Mouse (Mus musculus): Measurements from ENCODE around the gene Tmem183a. TPM values are rescaled to one million over a fixed set of nuclear protein-coding genes. Genes with fewer than 3 reads are reported as not detected.
A peak's percentile ranks its signal among the peaks of the same experiment; 100 is the strongest.

Gene Tmem183a
- polyA plus RNA-seq, 1 experiment: 13.0 TPM

DNA sequence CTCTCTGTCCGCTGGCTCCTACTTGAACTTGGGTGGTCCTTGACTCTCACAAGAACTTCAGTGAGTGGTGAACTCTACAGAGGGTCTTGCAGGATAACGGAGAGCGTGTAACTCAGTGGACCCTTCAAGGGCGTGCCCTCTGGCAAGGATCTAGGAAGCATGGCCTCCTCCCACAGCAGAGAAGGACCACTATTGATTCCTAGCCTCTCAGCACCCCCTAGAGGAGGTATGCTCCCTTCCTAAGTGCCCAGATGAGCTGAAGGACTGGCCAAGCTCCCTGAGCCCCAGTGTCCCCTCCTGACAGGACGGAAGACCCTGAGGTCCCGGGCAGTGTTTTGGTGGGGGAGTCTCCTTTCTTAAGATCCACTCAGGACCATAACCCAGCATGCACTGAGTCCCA lies 39.2 kb downstream of the Tmem183a start:
- no peaks in the 10 kb centered on the region for H3K36me3 ChIP-seq (replicated peaks; ENCODE audit: low read length)
- H3K4me1 ChIP-seq: peaks cover 14% of the 10 kb centered on the region
- no peak for TF ChIP-seq FLI1 (IDR thresholded peaks at IDR 0.05; ENCODE audit: low read length)
- no peak for TF ChIP-seq GATA1 (IDR thresholded peaks at IDR 0.05; ENCODE audit: borderline replicate concordance, low read length)
- peak overlapping the region; percentile 51 for H3K4me3 ChIP-seq (replicated peaks)
- H3K9me3 ChIP-seq: no peaks in the 10 kb centered on the region
- peaks cover 68% of the 10 kb centered on the region for H3K27me3 ChIP-seq (replicated peaks)

DNA sequence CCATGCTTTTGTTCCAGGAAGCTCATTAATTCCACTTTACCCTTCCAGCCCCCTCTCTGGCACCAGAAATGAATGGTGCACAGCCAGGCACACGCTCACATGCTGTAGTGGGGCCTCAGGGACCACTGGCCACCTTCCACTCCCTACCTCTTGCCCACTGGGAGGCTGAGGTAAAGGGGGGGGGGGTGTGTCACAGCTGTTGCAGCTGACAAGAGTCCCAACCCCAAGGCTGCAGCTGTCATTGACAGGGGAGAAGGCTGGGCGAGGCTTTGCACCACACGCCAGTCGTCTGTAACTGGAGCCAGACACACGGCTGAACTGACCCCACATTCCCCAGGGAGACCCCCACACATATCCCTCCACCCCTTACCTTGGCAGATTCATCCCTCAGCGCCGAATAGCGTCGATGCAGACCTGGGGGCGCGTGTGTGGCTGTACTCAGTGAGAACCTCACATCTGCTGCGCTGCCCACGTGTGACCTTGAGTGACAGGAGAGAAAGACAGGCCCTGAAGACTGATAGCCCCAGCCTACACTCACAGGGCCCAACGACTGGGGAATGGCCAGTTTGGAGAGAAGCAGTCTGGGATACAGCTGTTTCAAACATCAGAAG lies 41.0 kb downstream of the Tmem183a start:
- no peaks in the 10 kb centered on the region for H3K9me3 ChIP-seq
- H3K36me3 ChIP-seq (replicated peaks; ENCODE audit: low read length): no peaks in the 10 kb centered on the region
- H3K4me3 ChIP-seq (replicated peaks): no peak overlapping the region
- peaks cover 67% of the 10 kb centered on the region for H3K27me3 ChIP-seq (replicated peaks)
- TF ChIP-seq GATA1 (IDR thresholded peaks at IDR 0.05; ENCODE audit: borderline replicate concordance, low read length) (no peak), FLI1 (IDR thresholded peaks at IDR 0.05; ENCODE audit: low read length) (no peak)
- H3K4me1 ChIP-seq: peaks cover 13% of the 10 kb centered on the region; the same call in 1 of the 2 replicates

DNA sequence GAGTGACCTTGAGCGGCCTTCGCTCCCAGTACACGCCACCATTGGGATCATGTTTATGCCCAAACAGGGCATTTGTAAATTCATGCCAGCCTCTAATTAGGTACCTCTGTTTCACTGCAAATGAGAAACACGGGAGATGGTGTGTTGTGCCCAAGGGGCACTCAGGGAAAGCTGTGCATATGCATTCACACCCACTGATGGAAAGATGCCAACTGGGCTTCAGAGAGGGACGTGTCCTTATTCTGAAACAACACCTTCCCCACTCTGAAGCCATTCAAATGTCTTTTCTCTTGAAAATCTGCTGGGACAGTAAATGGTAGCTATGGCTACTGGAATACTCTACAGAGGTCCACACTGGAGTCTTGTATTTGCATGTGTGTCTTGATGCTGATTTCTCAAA lies 43.5 kb downstream of the Tmem183a start:
- no peaks in the 10 kb centered on the region for H3K9me3 ChIP-seq
- no peak overlapping the region for H3K4me3 ChIP-seq (replicated peaks)
- no peak for TF ChIP-seq GATA1 (IDR thresholded peaks at IDR 0.05; ENCODE audit: borderline replicate concordance, low read length)
- TF ChIP-seq FLI1 (IDR thresholded peaks at IDR 0.05; ENCODE audit: low read length): no peak
- H3K27me3 ChIP-seq (replicated peaks): peaks cover 59% of the 10 kb centered on the region
- H3K4me1 ChIP-seq: peaks cover 13% of the 10 kb centered on the region; the same call in 1 of the 2 replicates
- no peaks in the 10 kb centered on the region for H3K36me3 ChIP-seq (replicated peaks; ENCODE audit: low read length)

DNA sequence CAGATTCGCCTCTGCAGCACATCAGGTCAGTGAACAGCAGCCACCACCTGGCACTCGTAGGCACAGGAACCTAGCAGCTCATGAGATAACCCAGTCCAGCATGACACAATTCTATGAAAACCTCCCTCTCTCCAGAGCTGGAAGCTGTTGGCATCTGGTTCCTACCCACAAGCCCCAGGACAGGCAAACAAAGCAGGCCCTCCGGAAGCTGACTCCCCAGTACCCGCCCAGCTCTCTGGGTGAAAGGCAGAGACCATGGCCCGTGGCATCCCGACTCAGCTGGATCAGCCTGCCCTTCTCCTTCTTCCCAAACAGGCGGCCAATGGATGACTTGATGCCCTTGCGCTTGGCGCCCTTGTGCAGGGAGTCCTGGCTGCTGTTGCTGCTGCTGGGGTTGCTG lies 45.4 kb downstream of the Tmem183a start:
- Histone ChIP-seq H3K27me3 (replicated peaks) (peaks cover 63% of the 10 kb centered on the region), H3K36me3 (replicated peaks; ENCODE audit: low read length) (no peaks in the 10 kb centered on the region), H3K9me3 (no peaks in the 10 kb centered on the region), H3K4me3 (replicated peaks) (no peak overlapping the region), H3K4me1 (peaks cover 5% of the 10 kb centered on the region; the same call in 1 of the 2 replicates)
- TF ChIP-seq GATA1 (IDR thresholded peaks at IDR 0.05; ENCODE audit: borderline replicate concordance, low read length) (no peak), FLI1 (IDR thresholded peaks at IDR 0.05; ENCODE audit: low read length) (no peak)

DNA sequence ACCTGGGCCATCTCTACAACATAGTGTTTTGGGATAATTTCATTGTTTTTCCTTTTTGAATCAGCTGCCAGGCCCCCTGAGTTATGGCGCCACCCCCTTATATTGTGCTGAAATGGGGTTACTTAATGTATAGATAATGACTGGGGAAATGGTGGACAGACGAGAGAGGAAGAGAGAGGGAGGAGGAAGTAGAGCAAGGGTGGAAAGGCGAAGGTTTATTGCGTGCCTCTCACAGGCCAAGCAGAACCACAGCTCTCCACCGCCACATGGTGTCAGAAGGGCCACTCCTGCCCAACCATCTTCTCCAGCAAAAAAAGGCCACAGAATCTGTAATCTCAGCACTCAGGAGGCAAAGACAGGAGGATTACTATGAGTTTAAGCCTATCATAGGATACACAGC lies 46.6 kb downstream of the Tmem183a start:
- H3K27me3 ChIP-seq (replicated peaks): peaks cover 60% of the 10 kb centered on the region
- TF ChIP-seq FLI1 (IDR thresholded peaks at IDR 0.05; ENCODE audit: low read length) (no peak), GATA1 (IDR thresholded peaks at IDR 0.05; ENCODE audit: borderline replicate concordance, low read length) (no peak)
- no peak overlapping the region for H3K4me3 ChIP-seq (replicated peaks)
- H3K4me1 ChIP-seq: peaks cover 5% of the 10 kb centered on the region; the same call in 1 of the 2 replicates
- H3K9me3 ChIP-seq: no peaks in the 10 kb centered on the region
- H3K36me3 ChIP-seq (replicated peaks; ENCODE audit: low read length): no peaks in the 10 kb centered on the region

DNA sequence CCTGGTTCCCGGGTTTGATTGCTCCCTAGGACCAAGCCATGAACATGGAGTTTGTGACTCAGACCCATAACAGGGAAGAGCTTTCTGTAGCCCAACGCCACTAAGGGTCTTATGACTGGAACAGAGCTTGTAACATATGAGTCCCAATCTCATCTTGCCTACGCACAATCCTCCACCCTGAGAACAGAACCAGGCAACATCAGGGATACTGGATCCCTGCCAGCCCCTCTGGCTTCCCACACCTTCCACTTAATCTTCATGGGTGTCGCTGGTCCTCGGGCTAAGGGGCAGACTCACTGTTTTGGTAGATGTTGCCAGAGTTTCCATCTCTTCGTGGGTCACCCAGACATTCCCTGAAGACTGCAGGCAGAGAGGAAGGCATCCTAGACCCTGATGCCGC lies 50.0 kb downstream of the Tmem183a start:
- Histone ChIP-seq H3K36me3 (replicated peaks; ENCODE audit: low read length) (no peaks in the 10 kb centered on the region), H3K27me3 (replicated peaks) (peaks cover 43% of the 10 kb centered on the region), H3K4me1 (peaks cover 12% of the 10 kb centered on the region; the same call in 1 of the 2 replicates), H3K4me3 (replicated peaks) (no peak overlapping the region), H3K9me3 (no peaks in the 10 kb centered on the region)
- TF ChIP-seq FLI1 (IDR thresholded peaks at IDR 0.05; ENCODE audit: low read length) (no peak), GATA1 (IDR thresholded peaks at IDR 0.05; ENCODE audit: borderline replicate concordance, low read length) (no peak)

DNA sequence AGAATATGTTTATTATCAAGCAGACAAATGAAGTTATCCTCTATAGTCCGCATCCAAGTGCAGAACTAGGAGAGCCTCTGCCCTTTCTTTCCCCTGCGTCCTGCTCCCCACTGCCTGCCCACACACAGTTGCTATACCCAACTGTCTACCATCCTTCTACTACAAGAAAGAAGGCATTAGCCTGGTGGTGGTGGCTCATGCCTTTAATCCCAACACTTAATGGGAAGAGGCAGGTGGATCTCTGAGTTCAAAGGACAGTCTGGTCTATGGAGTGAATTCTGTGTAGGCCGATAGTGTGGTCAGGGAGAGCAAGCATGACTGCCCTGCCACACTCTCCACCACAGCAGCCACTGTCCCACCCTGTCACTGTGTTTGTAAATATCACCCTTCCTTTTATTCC lies 51.0 kb downstream of the Tmem183a start:
- Histone ChIP-seq H3K4me3 (replicated peaks) (no peak overlapping the region), H3K9me3 (no peaks in the 10 kb centered on the region), H3K4me1 (peaks cover 7% of the 10 kb centered on the region; the same call in 1 of the 2 replicates), H3K27me3 (replicated peaks) (peaks cover 38% of the 10 kb centered on the region), H3K36me3 (replicated peaks; ENCODE audit: low read length) (no peaks in the 10 kb centered on the region)
- TF ChIP-seq GATA1 (IDR thresholded peaks at IDR 0.05; ENCODE audit: borderline replicate concordance, low read length) (no peak), FLI1 (IDR thresholded peaks at IDR 0.05; ENCODE audit: low read length) (no peak)

DNA sequence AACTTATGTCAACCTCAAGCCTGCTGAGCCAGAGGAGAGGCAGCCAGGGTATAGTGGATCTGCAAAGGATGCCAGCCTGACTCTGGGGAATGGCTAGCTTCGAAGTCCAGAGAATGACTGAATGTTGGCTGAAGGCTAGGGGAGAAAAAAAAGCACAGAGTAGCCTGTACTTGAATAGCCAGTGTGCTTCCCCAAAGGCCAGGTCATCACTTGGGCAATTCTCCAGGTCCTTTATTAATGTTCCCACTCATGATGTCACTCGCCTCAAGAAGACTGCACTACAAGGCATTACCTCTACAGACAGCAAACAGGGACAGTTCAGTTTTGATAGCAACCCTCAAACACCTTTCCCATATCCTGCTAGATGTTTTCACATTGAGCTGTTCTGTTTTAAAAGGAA lies 51.5 kb downstream of the Tmem183a start:
- Histone ChIP-seq H3K9me3 (no peaks in the 10 kb centered on the region), H3K27me3 (replicated peaks) (peaks cover 38% of the 10 kb centered on the region), H3K4me1 (peaks cover 7% of the 10 kb centered on the region; the same call in 1 of the 2 replicates), H3K4me3 (replicated peaks) (no peak overlapping the region), H3K36me3 (replicated peaks; ENCODE audit: low read length) (no peaks in the 10 kb centered on the region)
- TF ChIP-seq GATA1 (IDR thresholded peaks at IDR 0.05; ENCODE audit: borderline replicate concordance, low read length) (no peak), FLI1 (IDR thresholded peaks at IDR 0.05; ENCODE audit: low read length) (no peak)

DNA sequence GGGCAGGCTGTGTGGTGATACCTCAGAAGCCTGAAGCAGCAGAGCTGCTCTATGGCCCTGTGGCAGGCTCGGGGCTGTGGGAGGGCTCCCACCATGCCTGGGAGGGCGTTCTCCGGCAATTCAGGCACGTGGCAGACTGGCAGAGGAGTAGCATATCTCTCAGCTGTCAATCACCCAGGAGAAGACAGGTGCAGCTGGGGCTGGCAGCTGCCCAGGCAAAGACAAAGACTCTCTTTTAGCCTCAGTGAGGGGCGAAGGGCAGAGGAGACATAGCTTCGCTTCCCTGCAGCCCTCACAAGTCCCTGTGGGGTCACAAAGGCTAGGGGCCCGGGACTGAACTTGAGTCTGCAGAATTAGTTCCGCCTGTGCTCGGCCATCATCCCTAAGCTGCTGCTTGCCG lies 54.4 kb downstream of the Tmem183a start:
- Histone ChIP-seq H3K36me3 (replicated peaks; ENCODE audit: low read length) (no peaks in the 10 kb centered on the region), H3K4me1 (peaks cover 19% of the 10 kb centered on the region), H3K27me3 (replicated peaks) (peaks cover 21% of the 10 kb centered on the region), H3K9me3 (no peaks in the 10 kb centered on the region), H3K4me3 (replicated peaks) (no peak overlapping the region)
- no peak for TF ChIP-seq GATA1 (IDR thresholded peaks at IDR 0.05; ENCODE audit: borderline replicate concordance, low read length)
- TF ChIP-seq FLI1 (IDR thresholded peaks at IDR 0.05; ENCODE audit: low read length): no peak

DNA sequence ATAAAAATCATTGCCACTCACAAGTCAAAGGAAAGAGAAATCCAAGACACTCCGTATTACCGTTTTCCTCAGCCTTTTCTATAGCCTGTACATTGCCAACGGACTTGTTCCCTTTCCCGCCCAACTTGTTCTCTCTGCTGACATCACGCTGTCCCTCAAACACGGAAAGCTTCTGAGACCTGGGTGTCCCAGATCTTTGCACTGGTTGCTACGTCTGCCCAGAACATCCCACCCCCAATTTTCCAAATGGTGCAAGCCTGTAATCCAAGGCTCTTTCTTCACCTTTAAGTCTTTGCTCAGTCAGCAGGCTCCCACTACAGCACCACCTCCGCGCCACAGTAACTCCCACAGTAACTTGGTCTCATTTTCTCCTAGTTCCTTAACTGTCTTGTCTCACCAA lies 56.8 kb downstream of the Tmem183a start:
- TF ChIP-seq FLI1 (IDR thresholded peaks at IDR 0.05; ENCODE audit: low read length) (no peak), GATA1 (IDR thresholded peaks at IDR 0.05; ENCODE audit: borderline replicate concordance, low read length) (no peak)
- Histone ChIP-seq H3K4me3 (replicated peaks) (no peak overlapping the region), H3K9me3 (no peaks in the 10 kb centered on the region), H3K4me1 (peaks cover 42% of the 10 kb centered on the region), H3K27me3 (replicated peaks) (peaks cover 8% of the 10 kb centered on the region), H3K36me3 (replicated peaks; ENCODE audit: low read length) (no peaks in the 10 kb centered on the region)

All from megakaryocyte, embryonic 14.5 days (primary cell).